Mouse (Mus musculus) embryo, embryonic 11 days (tissue): Measurements from ENCODE around the gene Mta3.
A peak's percentile ranks its signal among the peaks of the same experiment; 100 is the strongest.

Experiments used
- DNase-seq: peaks from one replicate; pipeline ENCODE4 v3.0.0-alpha.2; 2015

Gene Mta3

DNA sequence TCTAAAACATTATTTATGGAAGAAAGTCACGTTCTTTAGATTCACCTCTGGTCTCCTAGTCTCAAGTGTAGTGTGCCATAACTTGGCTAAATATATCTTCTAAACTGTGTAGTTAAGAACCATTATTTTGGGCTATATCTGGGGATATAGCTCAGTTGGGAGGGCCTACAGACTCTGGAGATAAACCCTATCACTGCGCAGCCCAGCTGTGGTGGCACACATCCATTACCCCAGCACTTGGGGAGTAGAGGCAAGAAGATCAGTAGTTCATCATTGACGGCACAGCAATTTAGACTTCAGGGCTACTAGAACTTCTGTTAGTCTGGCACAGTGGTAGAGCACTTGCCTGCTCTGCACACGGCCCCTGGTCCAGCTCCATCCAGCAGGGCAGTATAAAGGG is 107.1 kb downstream of the Mta3 start:
- no peak for DNase-seq

DNA sequence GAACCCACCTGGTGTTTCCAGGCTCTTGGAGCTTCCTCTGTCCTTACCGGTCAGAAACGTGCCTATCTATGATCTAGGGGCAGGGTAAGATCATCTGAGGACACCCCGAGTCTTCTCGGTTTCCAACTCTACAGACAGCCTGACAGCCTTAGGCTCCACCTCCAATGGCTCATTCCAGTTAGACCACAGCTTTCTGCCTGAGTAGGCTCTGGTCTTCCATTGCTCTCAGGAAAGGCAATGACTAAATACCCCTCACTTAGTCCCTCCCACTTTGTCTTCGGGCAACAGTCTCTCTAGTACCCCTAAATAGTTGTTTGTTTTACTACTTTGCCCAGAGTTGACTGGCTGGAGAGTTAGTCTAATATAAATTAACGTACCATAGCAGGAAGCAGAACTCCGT is 111.0 kb downstream of the Mta3 start:
- DNase-seq: no peak

GRCm38 (mm10) chr17:83819503-83819902 is 113.5 kb downstream of the Mta3 start:
- DNase-seq: no peak

DNA sequence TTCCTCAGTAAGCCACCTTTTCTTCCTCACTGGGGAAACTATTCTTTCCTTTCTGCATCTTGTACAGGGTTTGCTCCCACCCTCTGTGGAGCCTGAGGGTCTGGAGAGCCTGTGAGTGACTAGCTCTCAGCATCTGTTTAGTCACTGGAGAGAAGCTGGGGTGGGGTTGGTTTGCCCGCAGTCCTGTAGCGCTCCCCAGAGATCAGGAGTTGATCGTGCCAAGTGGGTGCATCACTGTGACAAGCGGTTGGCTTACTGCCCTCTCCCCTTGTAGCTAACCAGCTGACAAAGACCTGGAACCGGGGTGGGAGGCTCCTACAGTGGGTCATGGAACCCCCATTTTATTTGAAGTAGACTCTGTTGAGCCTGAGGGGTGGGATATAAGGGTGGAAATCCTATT is 114.7 kb downstream of the Mta3 start:
- DNase-seq: no peak

DNA sequence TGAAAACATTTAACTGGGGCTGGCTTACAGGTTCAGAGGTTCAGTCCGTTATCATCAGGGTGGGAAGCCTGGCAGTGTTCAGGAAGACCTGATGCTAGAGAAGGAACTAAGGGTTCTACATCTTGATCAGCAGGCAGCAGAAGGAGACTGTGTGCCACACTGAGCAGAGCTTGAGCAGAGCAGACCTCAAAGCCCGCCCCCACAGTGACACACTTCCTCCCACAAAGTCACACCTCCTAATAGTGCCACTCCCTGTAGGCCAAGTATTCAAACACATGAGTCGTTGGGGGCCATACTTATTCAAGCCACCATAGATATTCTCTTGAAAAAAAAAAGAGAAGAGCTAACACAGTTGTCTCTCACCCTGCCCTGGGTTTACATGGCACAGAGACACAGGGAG is 115.9 kb downstream of the Mta3 start:
- DNase-seq: no peak

GRCm38 (mm10) chr17:83823835-83824234 is 117.9 kb downstream of the Mta3 start:
- no peak for DNase-seq

- DNase-seq: no peak
Observed at GRCm38 (mm10) chr17:83829356-83829755, 123.4 kb downstream of the Mta3 start.

GRCm38 (mm10) chr17:83830616-83831292 is 124.8 kb downstream of the Mta3 start:
- no peak for DNase-seq

- DNase-seq: no peak
Observed at GRCm38 (mm10) chr17:83834120-83834519, 128.2 kb downstream of the Mta3 start.

GRCm38 (mm10) chr17:83836048-83836447 is 130.1 kb downstream of the Mta3 start:
- DNase-seq: no peak

DNA sequence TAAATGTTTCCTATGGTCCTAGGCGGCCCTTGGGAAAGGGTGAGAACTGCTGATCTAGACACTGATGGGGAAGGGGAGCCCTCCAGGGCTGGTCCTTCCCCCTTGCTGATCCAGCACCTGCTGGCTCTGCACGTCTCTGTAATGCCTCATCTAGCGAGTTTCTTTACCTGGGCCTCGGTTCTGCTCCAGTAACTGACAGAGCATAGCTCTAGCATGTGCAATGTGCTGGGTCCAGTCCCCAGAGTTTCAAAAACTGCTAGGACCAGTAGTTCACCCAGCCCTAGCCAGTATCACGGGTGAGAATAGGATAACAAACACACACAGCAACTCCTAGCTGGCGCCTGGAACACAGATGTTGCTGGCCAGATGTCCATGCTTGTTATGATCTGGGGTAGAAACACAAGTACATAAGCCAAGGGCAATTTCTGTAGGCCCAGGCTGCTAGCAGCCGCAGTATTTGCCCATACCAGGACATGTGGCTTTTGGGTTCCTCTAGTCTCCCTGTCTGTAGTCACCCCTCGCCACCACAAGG is 131.8 kb downstream of the Mta3 start:
- DNase-seq: no peak

DNA sequence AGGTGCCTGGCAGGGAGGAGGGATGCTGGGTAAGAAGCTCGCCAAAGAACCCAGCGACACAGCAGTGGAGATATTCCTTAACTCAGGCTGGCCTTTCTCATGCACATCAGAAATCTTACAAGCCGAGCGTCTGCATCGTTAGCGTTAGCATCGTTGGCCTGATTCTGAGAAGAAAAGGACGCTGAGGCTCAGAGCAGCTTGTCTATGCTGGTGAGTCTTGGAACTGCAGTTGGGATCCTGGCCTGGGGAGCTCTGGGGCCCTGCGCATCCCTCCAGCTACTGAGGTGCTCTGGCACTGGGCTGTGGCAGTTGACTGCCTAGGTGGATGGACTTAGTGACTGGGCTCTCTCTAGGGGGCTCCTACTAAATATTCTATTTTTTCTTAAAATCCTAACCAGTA is 133.2 kb downstream of the Mta3 start:
- no peak for DNase-seq

- no peak for DNase-seq
Observed at GRCm38 (mm10) chr17:83841011-83841410, 135.0 kb downstream of the Mta3 start.

- DNase-seq: no peak
Observed at GRCm38 (mm10) chr17:83843780-83844179, 137.8 kb downstream of the Mta3 start.

DNA sequence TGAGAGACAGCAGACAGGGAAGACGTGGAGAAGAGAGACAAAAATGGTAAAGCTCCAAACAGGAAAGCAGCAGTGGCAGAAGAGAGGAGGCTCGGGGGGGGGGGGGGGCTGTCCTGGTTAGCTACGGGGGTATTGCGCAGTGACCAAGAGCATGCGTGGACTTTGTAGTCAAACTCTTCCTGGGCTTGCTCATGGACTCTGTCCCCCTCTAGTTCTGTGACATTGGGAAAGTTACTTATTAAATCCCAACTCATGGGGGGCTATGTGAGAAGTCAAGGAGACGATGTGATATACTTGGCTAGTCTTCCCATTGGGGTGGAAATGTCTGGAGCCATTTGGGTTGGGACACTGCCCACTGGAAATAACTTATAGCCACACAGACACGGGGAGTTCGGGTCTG is 139.6 kb downstream of the Mta3 start:
- DNase-seq: no peak

GRCm38 (mm10) chr17:83846301-83847021 is 140.5 kb downstream of the Mta3 start:
- no peak for DNase-seq

DNA sequence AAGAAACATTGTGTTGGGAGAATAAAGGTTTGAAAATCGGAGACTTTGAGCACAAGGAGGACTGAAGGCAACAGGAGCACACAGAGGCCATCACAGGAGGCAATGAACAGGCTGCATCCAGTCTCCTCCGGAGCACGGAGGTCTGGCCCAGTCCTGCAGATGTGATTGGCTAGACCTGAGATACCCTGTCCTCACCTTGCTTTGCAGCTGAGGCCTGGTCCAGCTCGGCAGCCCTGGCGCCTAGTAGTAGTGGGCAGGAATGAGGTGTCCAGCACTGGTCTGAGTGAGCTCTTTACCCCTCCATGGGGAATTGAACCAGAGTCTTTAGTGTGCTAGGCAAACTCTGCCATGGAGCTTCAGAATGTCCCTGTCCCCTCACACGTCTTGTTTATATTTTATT is 141.1 kb downstream of the Mta3 start:
- no peak for DNase-seq

GRCm38 (mm10) chr17:83847815-83848214 is 141.9 kb downstream of the Mta3 start, which contains the start of gene Haao:
Gene Haao (minus strand): TSS chr17:83847963.
- no peak for DNase-seq

DNA sequence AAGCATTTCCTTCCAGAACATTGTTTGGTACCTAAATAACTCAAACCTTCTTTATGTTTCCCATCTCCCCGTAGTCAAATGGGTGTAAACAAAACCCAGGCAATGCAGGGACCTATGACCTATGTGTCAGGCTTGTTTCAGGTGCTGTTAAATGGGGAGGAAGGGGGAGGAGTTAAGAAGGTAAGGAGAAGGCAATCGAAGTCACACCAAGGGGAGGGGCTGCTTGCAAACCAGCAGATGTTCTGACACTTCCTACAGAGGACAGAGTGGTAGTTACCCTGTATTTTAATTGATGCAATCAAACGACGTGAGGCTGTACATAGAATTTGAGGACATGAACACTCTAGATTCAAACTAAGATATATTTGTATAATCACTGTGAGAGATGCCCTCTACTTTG is 142.5 kb downstream of the Mta3 start:
- DNase-seq: no peak

DNA sequence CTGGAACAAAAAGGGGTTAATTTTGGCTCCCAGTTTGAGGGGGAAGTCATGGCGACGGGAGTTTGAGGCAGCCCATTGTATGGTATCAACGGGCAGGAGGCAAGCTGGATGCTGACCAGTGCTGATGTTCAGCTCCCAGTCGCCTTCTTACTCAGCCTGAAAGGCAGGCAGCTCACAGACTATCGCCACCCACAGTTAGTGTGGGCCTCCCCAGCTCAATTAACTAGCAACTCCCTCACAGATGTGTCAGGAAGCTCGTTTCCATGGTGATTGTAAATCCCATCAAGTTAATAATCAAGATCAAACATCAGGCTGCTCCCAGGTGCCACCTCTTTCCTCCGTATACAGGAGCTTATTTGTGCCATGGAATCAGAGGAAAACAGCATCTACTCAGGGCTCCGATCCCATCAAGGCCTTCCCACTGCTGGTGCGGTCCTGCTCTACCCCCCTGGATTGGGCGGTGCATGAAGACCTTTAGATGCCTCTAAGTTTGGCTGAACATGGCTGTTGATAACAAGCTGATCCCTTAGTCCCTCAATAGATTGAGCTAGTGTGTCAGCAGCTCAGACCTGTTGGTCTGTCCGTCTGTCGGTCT is 143.2 kb downstream of the Mta3 start:
- DNase-seq: no peak

- DNase-seq: no peak
Observed at GRCm38 (mm10) chr17:83849717-83850116, 143.8 kb downstream of the Mta3 start.

DNA sequence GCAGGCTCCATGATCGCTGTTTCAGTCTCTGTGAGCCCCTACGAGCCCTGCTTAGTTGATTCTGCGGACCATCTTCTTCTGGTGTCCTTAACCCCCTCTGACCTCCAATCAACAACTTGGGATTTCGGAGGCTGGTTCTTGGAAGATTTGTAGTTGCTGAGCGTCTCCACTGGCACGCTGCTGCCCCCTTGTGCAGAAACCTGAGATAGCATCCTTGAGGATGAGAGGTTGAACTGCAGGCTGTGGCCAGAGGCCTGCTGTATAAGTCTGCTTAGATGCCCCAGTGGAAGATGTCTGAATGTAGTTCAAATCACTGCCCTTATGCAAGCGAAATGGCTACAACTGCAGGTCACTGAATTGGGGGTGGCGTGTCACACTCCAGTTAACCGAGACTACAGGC is 144.5 kb downstream of the Mta3 start:
- DNase-seq: peak; percentile 87

DNA sequence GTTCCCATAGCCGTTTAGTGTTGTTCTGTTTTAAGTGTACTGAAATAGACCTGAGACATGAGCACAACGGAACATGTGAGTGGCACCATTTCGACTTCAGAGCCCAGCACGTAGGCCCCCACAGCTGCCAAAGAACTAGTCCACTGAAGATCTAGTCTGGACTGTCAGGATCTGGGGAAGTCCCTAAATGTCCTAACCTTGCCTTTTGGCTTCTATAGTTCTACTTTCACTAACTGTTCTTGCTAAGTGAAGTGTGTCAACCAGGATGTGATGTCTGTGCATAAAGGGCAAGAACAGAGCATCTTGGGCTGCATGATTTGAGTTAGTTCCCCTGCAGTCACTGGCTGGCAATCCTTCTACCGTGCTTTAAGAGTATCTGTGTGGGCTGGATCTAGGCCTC is 144.9 kb downstream of the Mta3 start:
- no peak for DNase-seq

DNA sequence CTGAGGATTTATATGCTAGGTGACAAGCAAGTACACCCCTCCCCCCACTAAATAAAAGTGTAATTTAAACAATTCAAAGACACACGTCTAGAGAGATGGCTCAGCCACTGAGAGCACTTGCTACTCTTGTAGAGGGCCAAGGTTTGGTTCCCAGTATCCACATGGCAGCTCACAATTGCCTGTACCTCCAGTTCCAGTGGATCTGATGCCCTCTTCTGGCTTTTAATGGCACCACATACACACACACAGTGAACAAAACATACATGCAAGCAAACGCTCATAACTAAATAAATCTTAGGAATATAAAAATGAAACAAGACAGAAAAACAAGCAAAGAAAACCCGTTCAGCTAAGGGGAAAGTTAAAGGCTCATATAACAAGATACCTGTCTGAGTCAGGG is 147.9 kb downstream of the Mta3 start:
- no peak for DNase-seq
